Mouse (Mus musculus): ENCODE results near the gene Sap25. TPM values are rescaled to one million over a fixed set of nuclear protein-coding genes. Genes with fewer than 3 reads are reported as not detected.
A peak's percentile ranks its signal among the peaks of the same experiment; 100 is the strongest.

Gene Sap25
- polyA plus RNA-seq, 1 experiment: 37.9 TPM

GRCm38 (mm10) chr5:137633397-137634084, 7.6 kb upstream of the Sap25 start:
- no peak overlapping the region for H3K27ac ChIP-seq (ENCODE audit: control insufficient read depth, insufficient read depth, low read depth, low read length)
- H3K4me3 ChIP-seq (ENCODE audit: control insufficient read depth, low read depth, low read length): no peak overlapping the region; the same call in 1 of the 2 replicates
- no peaks in the 10 kb centered on the region for H3K27me3 ChIP-seq (ENCODE audit: control insufficient read depth, insufficient read depth, low read length)
- peaks cover 8% of the 10 kb centered on the region for H3K4me1 ChIP-seq (ENCODE audit: control insufficient read depth, insufficient read depth, low read length)
- TF ChIP-seq POLR2A (IDR thresholded peaks at IDR 0.05; ENCODE audit: control insufficient read depth, low read depth, low read length): no peak
- no peaks in the 10 kb centered on the region; the same call in none of the 2 replicates for H3K36me3 ChIP-seq (ENCODE audit: control insufficient read depth, insufficient read depth, low read length)

GRCm38 (mm10) chr5:137639472-137639871, 1.7 kb upstream of the Sap25 start:
- no peaks in the 10 kb centered on the region for H3K27me3 ChIP-seq (ENCODE audit: control insufficient read depth, insufficient read depth, low read length)
- no peak for TF ChIP-seq CTCF (IDR thresholded peaks at IDR 0.05; ENCODE audit: control insufficient read depth, insufficient read depth, insufficient replicate concordance, low read depth, low read length)

GRCm38 (mm10) chr5:137642886-137643285, 1.8 kb downstream of the Sap25 start:
- no peak overlapping the region for H3K4me3 ChIP-seq (ENCODE audit: control insufficient read depth, low read depth, low read length)
- H3K27me3 ChIP-seq (ENCODE audit: control insufficient read depth, insufficient read depth, low read length): no peaks in the 10 kb centered on the region
- H3K4me1 ChIP-seq (ENCODE audit: control insufficient read depth, insufficient read depth, low read length): peaks cover 20% of the 10 kb centered on the region
- no peak for TF ChIP-seq POLR2A (IDR thresholded peaks at IDR 0.05; ENCODE audit: control insufficient read depth, low read depth, low read length)
- no peak for TF ChIP-seq CTCF (IDR thresholded peaks at IDR 0.05; ENCODE audit: control insufficient read depth, insufficient read depth, insufficient replicate concordance, low read depth, low read length)
- no peak overlapping the region for H3K27ac ChIP-seq (ENCODE audit: control insufficient read depth, insufficient read depth, low read depth, low read length)
- no peaks in the 10 kb centered on the region; the same call in 1 of the 2 replicates for H3K36me3 ChIP-seq (ENCODE audit: control insufficient read depth, insufficient read depth, low read length)

More at GRCm38 (mm10) chr5:137639472-137639871, 1.7 kb upstream of the Sap25 start:
- Histone ChIP-seq H3K27ac (ENCODE audit: control insufficient read depth, insufficient read depth, low read depth, low read length) (no peak overlapping the region), H3K4me3 (ENCODE audit: control insufficient read depth, low read depth, low read length) (no peak overlapping the region), H3K36me3 (ENCODE audit: control insufficient read depth, insufficient read depth, low read length) (no peaks in the 10 kb centered on the region; the same call in none of the 2 replicates), H3K4me1 (ENCODE audit: control insufficient read depth, insufficient read depth, low read length) (peaks cover 13% of the 10 kb centered on the region; the same call in 1 of the 2 replicates)

DNA sequence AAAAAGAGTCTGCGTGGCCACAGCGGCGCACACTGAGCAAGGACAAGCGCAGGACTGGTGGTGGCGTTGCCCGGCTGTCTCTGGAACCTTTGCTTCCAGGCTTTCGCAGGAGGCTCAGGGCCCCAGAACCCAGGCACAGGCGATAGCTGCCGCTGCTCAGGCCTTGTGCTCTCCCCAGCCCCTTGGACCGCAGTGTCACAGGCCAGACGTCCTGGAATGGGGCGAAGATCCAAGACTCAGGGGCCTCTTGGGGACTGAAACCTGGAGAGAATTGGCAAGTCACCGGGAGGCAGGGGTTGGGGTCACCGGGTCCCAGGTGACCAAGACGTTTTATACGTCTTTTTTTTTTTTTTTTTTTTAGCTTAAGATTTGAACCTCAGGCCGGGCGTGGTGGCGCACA, 3.4 kb downstream of the Sap25 start:
- Histone ChIP-seq H3K4me1 (ENCODE audit: control insufficient read depth, insufficient read depth, low read length) (peaks cover 22% of the 10 kb centered on the region), H3K27ac (ENCODE audit: control insufficient read depth, insufficient read depth, low read depth, low read length) (no peak overlapping the region), H3K4me3 (ENCODE audit: control insufficient read depth, low read depth, low read length) (no peak overlapping the region; the same call in 1 of the 2 replicates), H3K27me3 (ENCODE audit: control insufficient read depth, insufficient read depth, low read length) (no peaks in the 10 kb centered on the region), H3K36me3 (ENCODE audit: control insufficient read depth, insufficient read depth, low read length) (no peaks in the 10 kb centered on the region)
- TF ChIP-seq POLR2A (IDR thresholded peaks at IDR 0.05; ENCODE audit: control insufficient read depth, low read depth, low read length): no peak
- no peak for TF ChIP-seq CTCF (IDR thresholded peaks at IDR 0.05; ENCODE audit: control insufficient read depth, insufficient read depth, insufficient replicate concordance, low read depth, low read length)

GRCm38 (mm10) chr5:137645091-137645651, 4.0 kb downstream of the Sap25 start:
- Histone ChIP-seq H3K4me1 (ENCODE audit: control insufficient read depth, insufficient read depth, low read length) (peaks cover 27% of the 10 kb centered on the region), H3K36me3 (ENCODE audit: control insufficient read depth, insufficient read depth, low read length) (no peaks in the 10 kb centered on the region), H3K27ac (ENCODE audit: control insufficient read depth, insufficient read depth, low read depth, low read length) (no peak overlapping the region), H3K27me3 (ENCODE audit: control insufficient read depth, insufficient read depth, low read length) (no peaks in the 10 kb centered on the region), H3K4me3 (ENCODE audit: control insufficient read depth, low read depth, low read length) (peak overlapping the region; percentile 52)
- TF ChIP-seq POLR2A (IDR thresholded peaks at IDR 0.05; ENCODE audit: control insufficient read depth, low read depth, low read length) (no peak), CTCF (IDR thresholded peaks at IDR 0.05; ENCODE audit: control insufficient read depth, insufficient read depth, insufficient replicate concordance, low read depth, low read length) (no peak)

DNA sequence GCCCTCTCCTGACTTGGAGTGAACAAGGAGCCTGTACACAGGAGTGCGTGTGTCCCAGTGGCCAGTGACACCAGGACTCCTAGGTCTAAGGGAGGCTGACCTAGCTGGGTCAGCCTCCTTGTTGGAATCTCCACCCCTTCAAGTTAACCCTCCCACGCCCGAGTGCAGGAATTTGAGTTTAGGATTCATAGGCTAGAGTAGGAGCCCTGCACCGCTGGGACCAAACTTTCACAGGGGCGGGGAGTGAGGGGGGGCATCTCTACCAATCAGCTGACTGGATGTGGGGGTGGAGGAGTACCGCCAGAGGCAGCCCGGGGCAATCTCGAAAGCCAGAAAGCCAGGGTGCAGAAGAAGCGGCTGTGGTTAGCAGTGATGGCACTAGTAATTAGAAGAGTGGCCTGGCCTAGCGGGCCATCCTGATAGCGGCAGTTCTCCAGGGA, 4.5 kb downstream of the Sap25 start, which contains the start of gene Irs3:
Irs3 (minus strand) TSS at position 63 of the 440 bp plus-strand sequence.
- Histone ChIP-seq H3K4me3 (ENCODE audit: control insufficient read depth, low read depth, low read length) (peak within 1 kb of the TSS; percentile 52), H3K27me3 (ENCODE audit: control insufficient read depth, insufficient read depth, low read length) (no peaks in the 10 kb centered on the region), H3K36me3 (ENCODE audit: control insufficient read depth, insufficient read depth, low read length) (no peaks in the 10 kb centered on the region), H3K27ac (ENCODE audit: control insufficient read depth, insufficient read depth, low read depth, low read length) (no peak within 1 kb of the TSS), H3K4me1 (ENCODE audit: control insufficient read depth, insufficient read depth, low read length) (peaks cover 26% of the 10 kb centered on the region)
- TF ChIP-seq POLR2A (IDR thresholded peaks at IDR 0.05; ENCODE audit: control insufficient read depth, low read depth, low read length): no peak
- TF ChIP-seq CTCF (IDR thresholded peaks at IDR 0.05; ENCODE audit: control insufficient read depth, insufficient read depth, insufficient replicate concordance, low read depth, low read length): no peak

GRCm38 (mm10) chr5:137647827-137648601, 6.9 kb downstream of the Sap25 start:
- no peak overlapping the region for H3K27ac ChIP-seq (ENCODE audit: control insufficient read depth, insufficient read depth, low read depth, low read length)
- no peak for TF ChIP-seq CTCF (IDR thresholded peaks at IDR 0.05; ENCODE audit: control insufficient read depth, insufficient read depth, insufficient replicate concordance, low read depth, low read length)
- no peak for TF ChIP-seq POLR2A (IDR thresholded peaks at IDR 0.05; ENCODE audit: control insufficient read depth, low read depth, low read length)
- no peaks in the 10 kb centered on the region for H3K27me3 ChIP-seq (ENCODE audit: control insufficient read depth, insufficient read depth, low read length)
- no peaks in the 10 kb centered on the region for H3K36me3 ChIP-seq (ENCODE audit: control insufficient read depth, insufficient read depth, low read length)
- no peak overlapping the region for H3K4me3 ChIP-seq (ENCODE audit: control insufficient read depth, low read depth, low read length)
- H3K4me1 ChIP-seq (ENCODE audit: control insufficient read depth, insufficient read depth, low read length): peaks cover 16% of the 10 kb centered on the region

All from testis, adult 2 months (tissue).